Mouse (Mus musculus) gastrocnemius, postnatal 10 days (tissue): ENCODE measurements around the gene Brwd1. TPM values are rescaled to one million over a fixed set of nuclear protein-coding genes. Genes with fewer than 3 reads are reported as not detected.
"Not testable (repeated sequence)": the region's sequence is repeated elsewhere in the genome, so short reads cannot be mapped to it uniquely, and the experiment has no call there.

ENCODE experiments used
- DNase-seq: peaks from one replicate; pipeline ENCODE4 v3.0.0; 2021; ENCODE audit warnings: mixed read lengths
- total RNA-seq, 2 experiments: library from RNA; stranded (reverse); gene quantifications; 2 replicates each; pipeline ENCODE4 v1.2.3; 2021

Brwd1 gene
- total RNA-seq, 2 experiments from 2014 or later: 86.5 to 98.7 TPM

- peak; percentile 85 for DNase-seq
Observed at GRCm38 (mm10) chr16:96081331-96081730, 995 bp downstream of the Brwd1 start.

GRCm38 (mm10) chr16:96080524-96080923 is 1.8 kb downstream of the Brwd1 start:
- DNase-seq: no peak

GRCm38 (mm10) chr16:96068364-96068763 is 14.0 kb downstream of the Brwd1 start:
- no peak for DNase-seq

- DNase-seq: no peak
Observed at GRCm38 (mm10) chr16:96066174-96066573, 16.2 kb downstream of the Brwd1 start.

- DNase-seq: no peak
Observed at GRCm38 (mm10) chr16:96064649-96065048, 17.7 kb downstream of the Brwd1 start.

- DNase-seq: peak; percentile 18
Observed at GRCm38 (mm10) chr16:96044096-96044495, 38.2 kb downstream of the Brwd1 start.

- no peak for DNase-seq
Observed at GRCm38 (mm10) chr16:96040691-96041090, 41.6 kb downstream of the Brwd1 start.

GRCm38 (mm10) chr16:96039538-96039937 is 42.8 kb downstream of the Brwd1 start:
- no peak for DNase-seq

- DNase-seq: no peak
Observed at GRCm38 (mm10) chr16:96034473-96034872, 47.9 kb downstream of the Brwd1 start.

GRCm38 (mm10) chr16:96032368-96033043 is 49.8 kb downstream of the Brwd1 start:
- no peak for DNase-seq

- DNase-seq: no peak
Observed at GRCm38 (mm10) chr16:96030476-96031102, 51.7 kb downstream of the Brwd1 start.

GRCm38 (mm10) chr16:96026256-96026655 is 56.1 kb downstream of the Brwd1 start:
- no peak for DNase-seq

GRCm38 (mm10) chr16:96025244-96025643 is 57.1 kb downstream of the Brwd1 start:
- no peak for DNase-seq

GRCm38 (mm10) chr16:96021045-96021444 is 61.3 kb downstream of the Brwd1 start:
- DNase-seq: no peak

- not testable (repeated sequence) for DNase-seq
Observed at GRCm38 (mm10) chr16:96009124-96009523, 73.2 kb downstream of the Brwd1 start.

GRCm38 (mm10) chr16:96004278-96004677 is 78.0 kb downstream of the Brwd1 start:
- DNase-seq: not testable (repeated sequence)

GRCm38 (mm10) chr16:95999291-95999690 is 83.0 kb downstream of the Brwd1 start:
- DNase-seq: no peak

- DNase-seq: no peak
Observed at GRCm38 (mm10) chr16:95996156-95996555, 86.2 kb downstream of the Brwd1 start.

GRCm38 (mm10) chr16:95994576-95994975 is 87.8 kb downstream of the Brwd1 start:
- DNase-seq: not testable (repeated sequence)

- DNase-seq: no peak
Observed at GRCm38 (mm10) chr16:95992596-95992995, 89.7 kb downstream of the Brwd1 start.

GRCm38 (mm10) chr16:95991122-95991900 is 91.0 kb downstream of the Brwd1 start:
- DNase-seq: no peak

GRCm38 (mm10) chr16:95990462-95991121 is 91.7 kb downstream of the Brwd1 start, which contains the start of gene Psmg1:
TSS of gene Psmg1 (minus strand) at chr16:95990960.
- DNase-seq: peak; percentile 99
